Mouse (Mus musculus) bone marrow, adult 2 months (tissue): Measurements from ENCODE around the gene Tdrd1. TPM values are rescaled to one million over a fixed set of nuclear protein-coding genes. Genes with fewer than 3 reads are reported as not detected.

Experiments used
- H3K27ac ChIP-seq: fragments of 200-500 bp; 2 replicates; pipeline ENCODE4 v1.5.1; 2012; ENCODE audit warnings: low read depth, mild to moderate bottlenecking, control low read depth, inconsistent platforms, low read length; ENCODE audit not compliant: control insufficient read depth, poor library complexity, insufficient read depth
- H3K4me1 ChIP-seq: fragments of 200-500 bp; 2 replicates; pipeline ENCODE4 v1.6.1; 2011; ENCODE audit warnings: low read length; ENCODE audit not compliant: control insufficient read depth, insufficient read depth
- H3K4me3 ChIP-seq: fragments of 200-500 bp; replicated peaks from 2 replicates; pipeline ENCODE3; 2011; ENCODE audit warnings: mild to moderate bottlenecking, low read depth, low read length, control low read depth; ENCODE audit not compliant: control insufficient read depth
- CTCF ChIP-seq: fragments of 200-500 bp; IDR thresholded peaks from 2 replicates; pipeline ENCODE4 v1.5.1; 2011; ENCODE audit warnings: low read length, control low read depth; ENCODE audit not compliant: control insufficient read depth, insufficient read depth
- POLR2A ChIP-seq: fragments of 200-500 bp; IDR thresholded peaks from 2 replicates; pipeline ENCODE4 v1.6.1; 2011; ENCODE audit warnings: low read depth, mild to moderate bottlenecking, control low read depth, low read length, borderline replicate concordance; ENCODE audit not compliant: control insufficient read depth
- WGBS: fragments of 180-500 bp; shearing (Covaris S2); methylation state at CpG from one replicate; pipeline ENCODE4 v1.1.7; 2018; 5-methylcytosine and 5-hydroxymethylcytosine counted together
- polyA plus RNA-seq: library from polyadenylated mRNA; stranded (reverse); fragments of >200 nt; gene quantifications from 2 replicates; pipeline ENCODE4 v1.2.4, GENCODE M21; 2011; ENCODE audit warnings: low replicate concordance; ENCODE audit not compliant: missing spikeins, insufficient read depth, insufficient read length

Tdrd1 gene
- polyA plus RNA-seq, 1 experiment = not detected

GRCm38 (mm10) chr19:56887879-56888278, 61.9 kb downstream of the Tdrd1 start:
- 85% methylated on average over 10 of the region's 10 CpGs for WGBS
- H3K27ac ChIP-seq = no peak overlapping the region
- TF ChIP-seq POLR2A = no peak
- no peak for TF ChIP-seq CTCF
- peaks cover 2% of the 10 kb centered on the region; the same call in 1 of the 2 replicates for H3K4me1 ChIP-seq
- no peak overlapping the region for H3K4me3 ChIP-seq

- H3K27ac ChIP-seq = no peak overlapping the region
- no peak overlapping the region for H3K4me3 ChIP-seq
- peaks cover 2% of the 10 kb centered on the region; the same call in 1 of the 2 replicates for H3K4me1 ChIP-seq
- 79% methylated on average over 5 of the region's 5 CpGs for WGBS
- TF ChIP-seq CTCF (no peak), POLR2A (no peak)
These were observed 62.6 kb downstream of the Tdrd1 start for GRCm38 (mm10) chr19:56888654-56889053.

DNA sequence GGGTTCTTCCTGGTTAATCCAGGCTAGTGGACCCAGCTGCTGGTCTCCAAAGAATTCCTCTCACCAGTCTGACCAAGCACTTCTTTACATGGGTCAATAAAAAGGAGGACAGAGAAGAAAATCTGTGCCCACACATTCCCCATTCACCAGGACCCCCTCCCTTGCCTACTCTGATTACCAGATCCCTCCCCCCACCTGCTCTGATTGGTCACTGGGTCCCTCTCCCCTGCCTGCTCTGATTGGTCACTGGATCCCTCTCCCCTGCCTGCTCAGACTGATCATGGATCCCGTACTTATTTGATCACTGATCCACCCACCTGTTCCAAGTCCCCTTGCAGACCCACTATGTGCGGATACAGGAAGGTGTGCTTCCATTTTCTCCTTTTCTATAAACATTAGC, 65.4 kb downstream of the Tdrd1 start:
- 75% methylated on average over 2 of the region's 2 CpGs for WGBS
- TF ChIP-seq CTCF = no peak
- TF ChIP-seq POLR2A = no peak

GRCm38 (mm10) chr19:56892586-56892985, 66.6 kb downstream of the Tdrd1 start:
- TF ChIP-seq POLR2A = no peak
- no peak for TF ChIP-seq CTCF
- 67% methylated on average over 5 of the region's 5 CpGs for WGBS

More for the DNA sequence above, 65.4 kb downstream of the Tdrd1 start:
- Histone ChIP-seq H3K4me1 (peaks cover 2% of the 10 kb centered on the region; the same call in 1 of the 2 replicates), H3K27ac (no peak overlapping the region), H3K4me3 (no peak overlapping the region)

DNA sequence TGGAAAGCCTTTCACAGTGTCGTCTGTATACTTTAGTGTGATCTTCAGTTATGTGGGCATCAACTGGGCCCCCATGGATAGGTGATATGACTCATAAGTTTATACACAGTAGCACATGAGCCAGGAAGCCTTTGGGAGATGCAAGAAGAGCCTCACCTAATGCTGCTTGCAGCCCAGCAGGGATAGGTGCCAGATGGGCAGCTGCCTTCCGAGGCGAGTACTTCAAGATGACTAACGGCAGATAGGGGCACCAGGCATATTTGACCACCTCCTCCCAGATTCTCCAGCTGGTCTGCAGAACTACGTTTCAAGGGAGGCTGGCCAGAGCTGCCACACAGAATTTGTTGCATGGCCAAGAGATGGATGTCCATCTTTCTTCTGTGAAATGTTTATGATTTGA, 67.3 kb downstream of the Tdrd1 start:
- Histone ChIP-seq H3K4me1 (peaks cover under 1% of the 10 kb centered on the region; the same call in 1 of the 2 replicates), H3K4me3 (no peak overlapping the region), H3K27ac (no peak overlapping the region)
- WGBS = 73% methylated on average over 5 of the region's 5 CpGs
- TF ChIP-seq CTCF = no peak
- no peak for TF ChIP-seq POLR2A

More at GRCm38 (mm10) chr19:56892586-56892985, 66.6 kb downstream of the Tdrd1 start:
- Histone ChIP-seq H3K27ac (no peak overlapping the region), H3K4me1 (peaks cover 2% of the 10 kb centered on the region; the same call in 1 of the 2 replicates), H3K4me3 (no peak overlapping the region)

DNA sequence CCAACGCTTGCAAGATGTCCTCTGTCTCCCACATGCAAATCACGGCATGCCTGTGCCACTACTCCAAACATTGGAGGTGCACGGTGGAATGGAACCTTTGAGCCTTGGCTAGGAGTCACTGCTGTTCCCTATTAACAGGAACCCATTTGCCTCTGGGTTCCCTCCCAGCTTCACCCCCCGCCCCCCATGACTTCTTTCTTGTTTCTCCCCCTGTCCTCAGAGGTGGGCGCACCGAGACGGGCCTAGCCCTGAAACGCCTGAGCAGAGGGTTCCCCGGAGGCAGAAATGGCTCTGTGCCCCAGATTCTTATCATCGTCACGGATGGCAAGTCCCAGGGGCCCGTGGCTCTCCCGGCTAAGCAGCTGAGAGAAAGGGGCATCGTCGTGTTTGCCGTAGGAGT, 71.6 kb downstream of the Tdrd1 start:
- Histone ChIP-seq H3K4me3 (no peak overlapping the region), H3K27ac (no peak overlapping the region), H3K4me1 (no peaks in the 10 kb centered on the region)
- 87% methylated on average over 16 of the region's 16 CpGs for WGBS
- TF ChIP-seq POLR2A (no peak), CTCF (no peak)

GRCm38 (mm10) chr19:56904095-56904494, 78.1 kb downstream of the Tdrd1 start:
- Histone ChIP-seq H3K27ac (no peak overlapping the region), H3K4me3 (no peak overlapping the region), H3K4me1 (no peaks in the 10 kb centered on the region)
- 26% methylated on average over 3 of the region's 3 CpGs for WGBS
- TF ChIP-seq CTCF = no peak
- TF ChIP-seq POLR2A = no peak

DNA sequence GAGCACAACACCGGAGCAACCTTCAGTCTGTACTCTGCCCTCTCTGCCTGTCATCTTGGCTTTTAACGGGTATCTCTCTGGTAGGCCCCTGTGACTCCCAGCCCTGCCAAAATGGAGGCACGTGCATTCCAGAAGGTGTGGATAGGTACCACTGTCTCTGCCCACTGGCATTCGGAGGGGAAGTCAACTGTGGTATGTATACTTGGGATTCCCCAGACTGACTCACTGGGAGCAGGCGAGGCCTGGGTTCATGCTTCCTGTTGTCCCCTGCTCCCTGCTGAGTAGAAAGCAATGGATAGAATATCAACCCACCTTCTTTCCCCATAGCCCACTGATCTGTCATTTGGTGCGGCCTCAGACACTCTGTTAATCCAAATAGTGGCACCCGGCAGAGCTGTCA, 79.4 kb downstream of the Tdrd1 start:
- Histone ChIP-seq H3K27ac (no peak overlapping the region), H3K4me1 (no peaks in the 10 kb centered on the region), H3K4me3 (no peak overlapping the region)
- TF ChIP-seq CTCF = no peak
- TF ChIP-seq POLR2A = no peak
- WGBS = 85% methylated on average over 7 of the region's 7 CpGs

GRCm38 (mm10) chr19:56907850-56908249, 81.8 kb downstream of the Tdrd1 start:
- Histone ChIP-seq H3K4me3 (no peak overlapping the region), H3K4me1 (no peaks in the 10 kb centered on the region), H3K27ac (no peak overlapping the region)
- no peak for TF ChIP-seq CTCF
- TF ChIP-seq POLR2A = no peak
- WGBS = 12% methylated on average over 3 of the region's 3 CpGs
